Mouse (Mus musculus): ENCODE results near the gene Lrat.

Lrat gene

DNA sequence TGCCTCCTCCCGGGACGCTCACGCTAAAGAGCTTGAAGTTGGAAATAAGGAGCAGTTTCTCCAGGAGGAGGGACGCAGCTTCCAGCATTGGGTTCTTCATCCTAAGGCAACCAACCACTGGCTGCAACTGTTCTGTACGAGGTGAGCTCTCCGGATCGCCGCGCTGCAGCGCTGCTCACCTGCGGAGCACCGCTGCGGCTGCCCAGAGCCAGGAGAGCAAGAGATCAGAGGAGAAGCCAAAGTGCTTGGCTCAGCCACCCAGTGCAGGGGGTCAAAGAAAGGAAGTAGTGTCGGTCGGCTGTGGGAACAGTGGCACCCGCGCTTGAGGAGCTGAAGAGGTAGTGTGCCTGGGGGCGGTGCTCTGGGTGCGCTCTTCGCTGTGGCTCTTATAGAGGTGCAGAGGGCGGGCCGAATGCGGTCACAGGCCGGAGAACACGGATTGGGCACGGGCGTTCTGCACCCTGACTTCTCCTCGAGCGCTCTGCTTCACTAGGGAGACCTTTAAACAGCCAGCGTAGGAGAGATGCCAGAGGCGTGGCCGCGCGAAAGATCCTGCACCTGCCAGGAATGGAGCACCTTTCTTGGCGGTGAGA lies at the start of gene Lrat:
Lrat (minus strand) TSS at position 361 of the 593 bp plus-strand sequence.
- in situ Hi-C loops (cut with MboI; ENCODE audit: low sequenced_read_pairs): no loop called here

DNA sequence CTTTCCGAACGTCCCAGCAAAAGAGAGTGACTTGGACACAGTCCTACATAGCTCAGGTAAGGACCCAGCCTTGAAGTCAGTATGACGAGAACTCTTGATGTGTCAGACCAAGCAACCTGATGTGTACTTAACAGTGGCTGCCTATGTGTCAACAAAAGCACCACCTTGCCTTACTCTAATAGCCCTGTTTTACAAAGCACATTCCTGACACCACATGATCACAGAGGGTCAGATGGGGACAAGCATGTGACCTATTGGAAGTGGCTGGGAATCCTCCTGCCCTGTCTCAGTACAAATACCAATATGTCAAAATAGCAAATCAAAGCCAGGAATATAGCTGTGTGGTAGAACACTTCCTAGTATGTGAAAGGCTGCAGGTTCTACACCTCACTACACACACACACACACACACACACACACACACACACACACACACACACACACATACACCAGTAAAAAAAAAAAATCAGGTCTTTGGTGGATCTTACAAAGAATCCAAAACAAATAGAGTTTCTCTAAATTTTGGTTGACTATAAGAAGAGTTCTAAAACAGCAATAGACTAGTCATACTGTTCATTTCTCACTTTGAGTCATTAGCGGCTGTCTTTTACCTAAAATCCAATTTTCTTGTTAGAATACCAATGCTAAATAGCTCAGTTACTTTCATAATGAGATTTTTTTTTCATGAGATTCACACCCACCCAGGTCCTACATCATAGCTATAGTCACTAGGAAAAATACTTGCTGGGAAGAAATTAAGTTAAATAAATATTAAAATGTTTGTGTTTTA lies 48.6 kb upstream of the Lrat start:
- in situ Hi-C loops (cut with MboI; ENCODE audit: low sequenced_read_pairs): no loop called here

GRCm38 (mm10) chr3:82950639-82951038 lies 46.9 kb upstream of the Lrat start:
- in situ Hi-C loops (cut with MboI; ENCODE audit: low sequenced_read_pairs): no loop called here

DNA sequence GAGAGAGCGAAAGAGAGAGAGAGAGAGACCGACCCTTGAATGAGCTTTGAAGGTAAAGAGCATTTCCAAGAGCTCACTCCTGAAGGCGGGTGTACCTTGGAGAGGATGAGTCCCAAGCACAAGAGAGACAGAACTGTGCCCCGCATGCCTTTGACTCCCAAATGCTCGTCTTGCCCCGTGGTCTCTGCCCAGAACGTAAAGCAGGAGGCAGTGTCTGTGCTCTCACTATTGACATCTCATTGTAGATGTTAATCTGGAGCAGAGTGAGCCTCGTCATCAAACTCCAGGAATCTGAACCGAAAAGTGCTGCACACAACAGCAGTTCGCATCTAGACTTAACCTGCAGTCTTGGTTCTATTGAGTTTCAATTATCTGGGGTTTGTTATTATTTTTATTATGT lies 46.4 kb upstream of the Lrat start:
- in situ Hi-C loops (cut with MboI; ENCODE audit: low sequenced_read_pairs): no loop called here

DNA sequence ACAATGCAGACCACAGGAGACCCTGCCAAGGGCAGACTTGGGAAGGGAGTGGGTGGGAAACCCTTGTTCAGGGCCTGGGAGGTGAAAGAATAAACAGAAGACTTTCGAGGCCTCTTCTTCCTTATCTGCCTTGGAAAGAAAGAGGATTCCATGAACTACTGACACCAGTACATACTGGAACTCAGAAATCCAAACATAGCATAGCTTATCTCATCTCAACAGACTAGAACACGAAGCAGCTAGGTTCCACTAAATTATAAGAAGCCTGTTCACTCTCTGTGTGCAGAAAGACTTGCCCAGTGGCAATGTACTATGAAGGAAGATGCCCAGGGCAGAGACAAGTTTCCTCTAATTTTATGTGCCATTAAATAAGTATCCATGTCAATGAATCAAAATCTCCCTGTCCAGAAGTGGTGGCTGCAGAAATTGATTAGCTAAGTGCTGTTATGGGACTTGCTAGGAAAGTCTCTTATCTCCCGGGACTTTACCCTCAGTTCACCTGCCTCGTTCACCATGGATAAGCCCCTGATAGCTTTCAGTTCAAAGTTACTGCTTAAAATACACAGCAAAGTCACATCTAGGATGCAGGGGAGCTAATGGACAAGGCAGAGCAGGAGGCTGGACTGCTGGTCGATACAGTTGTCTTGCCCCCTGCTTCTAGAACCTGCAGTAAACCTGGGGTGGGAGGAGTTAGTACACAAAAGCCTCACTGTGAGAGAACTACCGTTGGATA lies 42.8 kb upstream of the Lrat start:
- in situ Hi-C loops (cut with MboI; ENCODE audit: low sequenced_read_pairs): no loop called here

DNA sequence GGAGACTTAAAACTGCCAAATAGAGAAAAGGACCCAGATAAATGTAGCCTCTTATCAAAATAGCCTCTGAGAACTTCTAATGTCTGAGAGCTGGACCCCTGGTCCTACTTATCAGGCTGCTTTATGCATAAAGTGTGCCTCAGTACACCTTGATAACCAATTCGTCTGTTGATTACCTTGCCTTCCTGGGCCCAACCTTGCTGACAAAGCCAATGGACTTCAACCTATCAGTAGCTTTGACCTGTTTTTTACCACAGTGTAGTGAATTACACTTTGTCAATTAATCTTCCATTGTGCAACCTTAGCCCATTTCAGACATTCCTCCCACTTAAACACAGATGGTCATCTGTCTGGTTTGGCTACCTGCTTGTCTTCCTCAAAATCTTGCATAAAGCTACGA lies 24.1 kb upstream of the Lrat start:
- in situ Hi-C loops (cut with MboI; ENCODE audit: low sequenced_read_pairs): no loop called here

DNA sequence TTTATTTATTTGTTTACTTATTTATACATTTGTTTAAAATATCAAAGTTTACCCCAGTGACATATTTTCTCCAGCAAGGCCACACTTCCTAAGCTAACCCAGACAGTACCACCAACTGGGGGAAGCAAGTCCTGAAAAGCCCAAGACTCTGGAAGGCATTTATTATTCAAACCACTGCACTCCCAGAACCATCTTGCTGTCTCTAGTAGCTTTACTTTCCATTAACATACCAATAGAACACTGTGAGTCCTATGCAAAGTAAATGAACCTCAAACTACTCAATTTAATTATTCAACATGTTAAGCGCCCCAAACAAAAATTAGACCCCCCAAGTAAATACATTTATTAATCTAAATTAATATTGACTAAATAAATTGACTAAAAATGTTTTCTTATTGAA lies 11.9 kb upstream of the Lrat start:
- in situ Hi-C loops (cut with MboI; ENCODE audit: low sequenced_read_pairs): no loop called here

DNA sequence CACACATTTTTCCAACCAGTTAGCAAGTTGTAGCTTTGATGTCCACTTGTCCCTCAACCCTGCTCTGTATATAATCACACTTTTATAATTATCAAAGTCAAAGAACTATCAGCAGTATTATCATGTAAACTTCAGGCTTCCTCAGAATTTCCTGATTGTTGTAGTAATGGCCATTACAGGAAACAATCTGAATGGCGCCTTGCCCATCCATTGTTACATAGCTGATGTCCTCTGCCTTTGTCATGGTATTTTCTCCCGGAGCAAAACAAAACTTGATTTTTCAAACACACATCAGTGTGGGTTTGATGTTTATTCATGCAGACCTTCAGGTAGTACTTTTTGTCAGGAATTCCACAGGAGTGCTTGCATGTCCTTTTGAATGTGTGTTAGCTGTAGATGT lies 4.9 kb upstream of the Lrat start:
- in situ Hi-C loops (cut with MboI; ENCODE audit: low sequenced_read_pairs): no loop called here

- in situ Hi-C loops (cut with MboI; ENCODE audit: low sequenced_read_pairs): no loop called here
These were observed 587 bp upstream of the Lrat start for GRCm38 (mm10) chr3:82904211-82904908.

GRCm38 (mm10) chr3:82902757-82903612 lies 788 bp downstream of the Lrat start:
- in situ Hi-C loops (cut with MboI; ENCODE audit: low sequenced_read_pairs): no loop called here

GRCm38 (mm10) chr3:82888842-82889241 lies 14.9 kb downstream of the Lrat start:
- in situ Hi-C loops (cut with MboI; ENCODE audit: low sequenced_read_pairs): no loop called here

DNA sequence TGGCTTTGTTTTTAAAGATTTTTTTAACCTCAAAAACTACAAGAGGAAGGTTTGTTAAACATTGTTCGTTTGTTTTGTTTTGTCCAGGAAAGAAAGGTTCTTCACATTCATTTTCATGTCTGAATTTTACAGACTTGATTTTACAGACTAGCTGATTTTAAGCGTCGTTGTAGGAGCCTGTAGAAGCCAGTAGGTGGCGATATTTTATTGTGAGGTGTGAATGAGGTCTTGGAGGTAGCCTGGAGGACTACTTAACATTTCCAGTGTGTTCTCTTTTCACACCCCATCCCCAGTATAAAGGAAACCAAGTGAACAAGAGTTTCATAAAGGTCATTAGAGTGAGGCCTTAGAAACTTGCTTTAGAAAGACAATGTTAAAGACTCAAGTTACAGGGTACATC lies 26.5 kb downstream of the Lrat start:
- in situ Hi-C loops (cut with MboI; ENCODE audit: low sequenced_read_pairs): no loop called here

- in situ Hi-C loops (cut with MboI; ENCODE audit: low sequenced_read_pairs): no loop called here
These were observed 27.4 kb downstream of the Lrat start, which contains the start of gene Rbm46 for GRCm38 (mm10) chr3:82876372-82876739. Gene Rbm46 (minus strand): TSS chr3:82876483.

GRCm38 (mm10) chr3:82875671-82876371 lies 28.0 kb downstream of the Lrat start:
- in situ Hi-C loops (cut with MboI; ENCODE audit: low sequenced_read_pairs): no loop called here

DNA sequence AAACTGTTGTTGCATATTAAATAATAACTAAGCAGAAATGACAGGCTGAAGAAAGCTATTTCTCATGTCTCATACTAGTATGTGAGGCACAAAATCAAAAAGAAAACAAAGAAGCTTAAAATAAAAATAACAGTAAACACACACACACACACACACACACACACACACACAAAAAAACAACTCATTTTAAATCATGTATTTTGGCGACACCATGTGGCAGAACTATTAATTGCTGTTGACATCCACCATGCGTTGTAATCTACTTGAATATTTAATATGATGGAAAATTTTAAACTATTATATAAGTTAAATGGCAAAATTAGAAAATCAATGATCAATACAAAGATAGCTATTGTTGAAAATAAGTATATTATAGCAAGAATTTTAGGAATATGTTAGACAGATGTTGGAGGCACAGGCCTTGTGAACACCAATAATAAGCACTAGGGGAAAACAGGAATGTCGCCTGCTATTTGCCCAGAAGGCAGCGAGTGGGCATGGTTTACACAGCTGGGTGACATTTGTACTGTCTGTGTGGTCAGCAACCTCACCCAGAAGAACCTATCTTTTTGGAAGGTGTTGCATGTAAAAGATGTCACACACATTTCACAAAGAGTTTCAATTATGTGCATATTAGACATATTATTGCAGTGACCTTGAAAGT lies 46.2 kb downstream of the Lrat start:
- in situ Hi-C loops (cut with MboI; ENCODE audit: low sequenced_read_pairs): loop anchor here (25.0 kb wide), 1 partner anchor 820 kb away; no protein-coding TSS in a partner anchor
